Mouse (Mus musculus): ENCODE data around the gene Insig1. TPM values are rescaled to one million over a fixed set of nuclear protein-coding genes. Genes with fewer than 3 reads are reported as not detected.
A peak's percentile ranks its signal among the peaks of the same experiment; 100 is the strongest.

Gene Insig1
- polyA plus RNA-seq, 1 experiment from 2014 or later: 21.8 TPM

DNA sequence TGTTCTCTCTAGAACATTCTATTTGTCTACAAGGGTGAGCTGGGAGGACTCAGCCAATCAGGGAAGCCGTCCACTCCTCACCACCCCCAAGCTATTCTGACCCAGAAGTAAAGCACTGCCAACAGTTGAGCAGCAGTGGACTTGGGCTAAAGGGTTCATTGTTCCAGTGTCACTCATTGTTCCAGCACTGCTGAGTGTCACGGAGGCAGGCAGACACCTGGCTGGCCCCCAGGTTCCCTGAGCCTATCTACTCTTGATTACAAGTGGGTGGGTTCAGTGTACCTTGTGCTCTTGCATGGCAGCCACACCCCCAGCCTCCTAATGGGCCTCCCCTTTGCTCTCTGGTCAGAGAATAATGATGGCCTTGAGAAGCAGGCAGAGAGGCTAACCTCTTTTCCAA, 15.7 kb upstream of the Insig1 start:
- Histone ChIP-seq H3K36me3 (ENCODE audit: control insufficient read depth, insufficient read depth) (no peaks in the 10 kb centered on the region), H3K27ac (ENCODE audit: low read length) (no peak overlapping the region), H3K27me3 (ENCODE audit: control insufficient read depth, insufficient read depth, low read length) (no peaks in the 10 kb centered on the region), H3K9ac (ENCODE audit: low read length) (no peak overlapping the region), H3K4me1 (ENCODE audit: control insufficient read depth, insufficient read depth, low read length) (no peaks in the 10 kb centered on the region; the same call in 1 of the 2 replicates), H3K9me3 (replicated peaks; ENCODE audit: control insufficient read depth, low read length) (no peaks in the 10 kb centered on the region), H3K4me2 (ENCODE audit: low read depth, low read length) (no peak overlapping the region), H3K4me3 (ENCODE audit: low read length) (no peak overlapping the region)
- WGBS: 28% methylated on average over 2 of the region's 2 CpGs
- peak; percentile 49 for ATAC-seq (replicated peaks; ENCODE audit: extremely low read depth, insufficient read depth, low FRiP score)

GRCm38 (mm10) chr5:28056877-28057276, 14.3 kb upstream of the Insig1 start:
- 76% methylated on average over 3 of the region's 3 CpGs for WGBS

DNA sequence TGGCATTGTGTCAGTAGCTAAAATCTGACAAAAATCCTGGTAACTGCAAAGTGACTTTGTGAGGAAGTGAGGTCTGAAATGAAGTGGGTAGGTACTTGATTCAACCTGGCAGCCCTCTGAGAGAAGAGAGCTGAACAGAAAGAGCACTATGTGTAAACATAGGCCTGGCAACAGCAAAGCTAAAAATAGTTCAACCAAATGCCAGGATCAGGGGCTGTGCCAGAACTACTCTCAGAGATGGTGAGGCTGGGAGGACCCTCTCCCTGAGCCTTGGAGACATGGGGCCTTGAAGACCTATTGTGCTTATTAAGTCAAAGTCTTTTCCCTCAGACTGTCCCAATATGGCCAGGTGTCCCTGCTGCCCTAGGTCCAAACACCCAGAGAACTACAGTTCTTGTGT, 10.7 kb upstream of the Insig1 start:
- peak overlapping the region; percentile 75 for H3K27ac ChIP-seq (ENCODE audit: low read length)
- H3K27me3 ChIP-seq (ENCODE audit: control insufficient read depth, insufficient read depth, low read length): no peaks in the 10 kb centered on the region
- no peak overlapping the region for H3K4me3 ChIP-seq (ENCODE audit: low read length)
- ATAC-seq (replicated peaks; ENCODE audit: extremely low read depth, insufficient read depth, low FRiP score): 0 out of 2 replicates have a peak, but pooled peaks have one; percentile 50
- H3K9me3 ChIP-seq (replicated peaks; ENCODE audit: control insufficient read depth, low read length): no peaks in the 10 kb centered on the region
- no peak overlapping the region for H3K9ac ChIP-seq (ENCODE audit: low read length)
- no peaks in the 10 kb centered on the region for H3K36me3 ChIP-seq (ENCODE audit: control insufficient read depth, insufficient read depth)
- peaks cover 18% of the 10 kb centered on the region for H3K4me1 ChIP-seq (ENCODE audit: control insufficient read depth, insufficient read depth, low read length)
- no peak overlapping the region for H3K4me2 ChIP-seq (ENCODE audit: low read depth, low read length)

More at GRCm38 (mm10) chr5:28056877-28057276, 14.3 kb upstream of the Insig1 start:
- Histone ChIP-seq H3K36me3 (ENCODE audit: control insufficient read depth, insufficient read depth) (no peaks in the 10 kb centered on the region), H3K27ac (ENCODE audit: low read length) (no peak overlapping the region), H3K9me3 (replicated peaks; ENCODE audit: control insufficient read depth, low read length) (no peaks in the 10 kb centered on the region), H3K27me3 (ENCODE audit: control insufficient read depth, insufficient read depth, low read length) (no peaks in the 10 kb centered on the region), H3K9ac (ENCODE audit: low read length) (no peak overlapping the region), H3K4me1 (ENCODE audit: control insufficient read depth, insufficient read depth, low read length) (peaks cover 5% of the 10 kb centered on the region; the same call in 1 of the 2 replicates), H3K4me3 (ENCODE audit: low read length) (no peak overlapping the region), H3K4me2 (ENCODE audit: low read depth, low read length) (no peak overlapping the region)
- no peak for ATAC-seq (replicated peaks; ENCODE audit: extremely low read depth, insufficient read depth, low FRiP score)

DNA sequence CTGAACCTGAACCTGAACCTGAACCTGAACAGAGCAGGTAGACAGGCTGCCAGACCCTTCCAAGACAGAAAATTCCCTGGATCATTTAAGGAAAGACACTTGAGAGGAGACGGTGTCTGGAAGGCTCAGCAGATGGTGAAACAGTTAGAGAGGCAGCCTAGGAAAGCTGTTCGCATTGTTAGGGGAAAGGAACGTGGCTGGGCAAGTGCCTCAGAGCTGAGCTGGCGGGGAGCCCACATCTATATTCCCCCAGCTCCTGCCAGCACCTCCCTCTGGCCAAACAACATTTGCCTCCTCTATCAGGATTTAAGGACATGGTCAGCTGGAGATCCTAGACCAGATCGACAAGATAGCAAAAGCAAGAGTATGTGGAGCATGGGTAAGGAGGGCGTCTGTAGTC, 10.2 kb upstream of the Insig1 start:
- H3K4me1 ChIP-seq (ENCODE audit: control insufficient read depth, insufficient read depth, low read length): peaks cover 22% of the 10 kb centered on the region
- H3K27me3 ChIP-seq (ENCODE audit: control insufficient read depth, insufficient read depth, low read length): no peaks in the 10 kb centered on the region
- H3K9ac ChIP-seq (ENCODE audit: low read length): no peak overlapping the region
- H3K4me3 ChIP-seq (ENCODE audit: low read length): no peak overlapping the region
- no peak overlapping the region for H3K4me2 ChIP-seq (ENCODE audit: low read depth, low read length)
- ATAC-seq (replicated peaks; ENCODE audit: extremely low read depth, insufficient read depth, low FRiP score): no peak
- no peaks in the 10 kb centered on the region for H3K36me3 ChIP-seq (ENCODE audit: control insufficient read depth, insufficient read depth)
- no peaks in the 10 kb centered on the region for H3K9me3 ChIP-seq (replicated peaks; ENCODE audit: control insufficient read depth, low read length)
- peak overlapping the region; percentile 75 for H3K27ac ChIP-seq (ENCODE audit: low read length)
- 55% methylated on average over 6 of the region's 6 CpGs for WGBS

GRCm38 (mm10) chr5:28063989-28064624, 7.1 kb upstream of the Insig1 start:
- Histone ChIP-seq H3K4me2 (ENCODE audit: low read depth, low read length) (no peak overlapping the region), H3K27ac (ENCODE audit: low read length) (no peak overlapping the region), H3K9me3 (replicated peaks; ENCODE audit: control insufficient read depth, low read length) (no peaks in the 10 kb centered on the region), H3K4me1 (ENCODE audit: control insufficient read depth, insufficient read depth, low read length) (peaks cover 28% of the 10 kb centered on the region), H3K36me3 (ENCODE audit: control insufficient read depth, insufficient read depth) (no peaks in the 10 kb centered on the region), H3K9ac (ENCODE audit: low read length) (no peak overlapping the region), H3K27me3 (ENCODE audit: control insufficient read depth, insufficient read depth, low read length) (no peaks in the 10 kb centered on the region), H3K4me3 (ENCODE audit: low read length) (no peak overlapping the region)
- WGBS: 58% methylated on average over 3 of the region's 3 CpGs
- ATAC-seq (replicated peaks; ENCODE audit: extremely low read depth, insufficient read depth, low FRiP score): no peak

- 25% methylated on average over 4 of the region's 4 CpGs for WGBS
- no peak for ATAC-seq (replicated peaks; ENCODE audit: extremely low read depth, insufficient read depth, low FRiP score)
- Histone ChIP-seq H3K4me3 (ENCODE audit: low read length) (no peak overlapping the region), H3K27me3 (ENCODE audit: control insufficient read depth, insufficient read depth, low read length) (no peaks in the 10 kb centered on the region), H3K27ac (ENCODE audit: low read length) (no peak overlapping the region), H3K9ac (ENCODE audit: low read length) (no peak overlapping the region), H3K4me2 (ENCODE audit: low read depth, low read length) (no peak overlapping the region), H3K4me1 (ENCODE audit: control insufficient read depth, insufficient read depth, low read length) (peaks cover 35% of the 10 kb centered on the region), H3K9me3 (replicated peaks; ENCODE audit: control insufficient read depth, low read length) (no peaks in the 10 kb centered on the region), H3K36me3 (ENCODE audit: control insufficient read depth, insufficient read depth) (no peaks in the 10 kb centered on the region)
These were observed 5.9 kb upstream of the Insig1 start for GRCm38 (mm10) chr5:28065275-28065674.

- no peaks in the 10 kb centered on the region for H3K9me3 ChIP-seq (replicated peaks; ENCODE audit: control insufficient read depth, low read length)
- no peaks in the 10 kb centered on the region for H3K36me3 ChIP-seq (ENCODE audit: control insufficient read depth, insufficient read depth)
- ATAC-seq (replicated peaks; ENCODE audit: extremely low read depth, insufficient read depth, low FRiP score): no peak
- 0 out of 2 replicates have a peak overlapping the region, but pooled peaks have one; percentile 4 for H3K27ac ChIP-seq (ENCODE audit: low read length)
- 48% methylated on average over 5 of the region's 5 CpGs for WGBS
- no peak overlapping the region for H3K9ac ChIP-seq (ENCODE audit: low read length)
- no peaks in the 10 kb centered on the region for H3K27me3 ChIP-seq (ENCODE audit: control insufficient read depth, insufficient read depth, low read length)
- no peak overlapping the region for H3K4me2 ChIP-seq (ENCODE audit: low read depth, low read length)
- H3K4me3 ChIP-seq (ENCODE audit: low read length): no peak overlapping the region
- H3K4me1 ChIP-seq (ENCODE audit: control insufficient read depth, insufficient read depth, low read length): peaks cover 34% of the 10 kb centered on the region
These were observed 4.9 kb upstream of the Insig1 start for GRCm38 (mm10) chr5:28066311-28066710.

- Histone ChIP-seq H3K4me1 (ENCODE audit: control insufficient read depth, insufficient read depth, low read length) (peaks cover 35% of the 10 kb centered on the region), H3K4me3 (ENCODE audit: low read length) (peak overlapping the region; percentile 67), H3K4me2 (ENCODE audit: low read depth, low read length) (peak overlapping the region; percentile 91), H3K36me3 (ENCODE audit: control insufficient read depth, insufficient read depth) (peaks cover 18% of the 10 kb centered on the region), H3K27me3 (ENCODE audit: control insufficient read depth, insufficient read depth, low read length) (no peaks in the 10 kb centered on the region), H3K27ac (ENCODE audit: low read length) (peak overlapping the region; percentile 93), H3K9ac (ENCODE audit: low read length) (peak overlapping the region; percentile 73), H3K9me3 (replicated peaks; ENCODE audit: control insufficient read depth, low read length) (no peaks in the 10 kb centered on the region)
- 26% methylated on average over 9 of the region's 9 CpGs for WGBS
- ATAC-seq (replicated peaks; ENCODE audit: extremely low read depth, insufficient read depth, low FRiP score): no peak
These were observed 875 bp upstream of the Insig1 start for GRCm38 (mm10) chr5:28070149-28070827.

DNA sequence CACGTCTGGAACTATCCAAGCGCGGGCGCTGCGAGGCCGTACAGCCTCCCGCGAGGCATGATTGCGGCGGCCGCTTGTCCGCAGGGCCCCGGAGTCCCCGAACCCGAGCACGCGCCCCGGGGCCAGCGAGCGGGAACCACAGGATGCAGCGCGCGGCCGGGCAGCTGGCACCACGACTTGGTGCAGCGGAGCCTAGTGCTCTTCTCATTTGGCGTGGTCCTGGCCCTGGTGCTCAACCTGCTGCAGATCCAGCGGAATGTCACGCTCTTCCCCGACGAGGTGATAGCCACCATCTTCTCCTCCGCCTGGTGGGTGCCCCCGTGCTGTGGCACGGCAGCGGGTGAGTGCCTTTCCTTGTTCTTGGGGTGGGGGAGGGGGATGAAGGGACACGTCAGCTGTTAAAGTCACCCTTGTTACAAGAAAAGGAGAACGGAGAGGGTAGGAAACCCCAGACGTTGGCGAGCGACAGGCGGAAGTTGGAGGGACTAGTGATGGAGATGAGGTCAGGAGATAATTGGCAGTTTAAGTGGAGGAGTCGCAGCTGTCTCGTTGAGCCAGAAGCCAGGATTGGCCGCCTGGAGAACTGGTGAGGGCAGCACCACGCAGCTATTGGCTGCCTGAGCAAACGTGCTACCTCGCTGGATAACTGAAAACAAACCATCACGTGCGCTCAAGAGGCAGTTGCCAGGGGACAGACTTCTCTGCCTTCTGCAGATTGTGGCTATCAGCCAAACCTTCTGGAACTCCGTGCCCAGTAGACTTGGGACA, 477 bp downstream of the Insig1 start:
- peak overlapping the region; percentile 91 for H3K4me2 ChIP-seq (ENCODE audit: low read depth, low read length)
- peak overlapping the region; percentile 88 for H3K27ac ChIP-seq (ENCODE audit: low read length)
- no peaks in the 10 kb centered on the region for H3K9me3 ChIP-seq (replicated peaks; ENCODE audit: control insufficient read depth, low read length)
- peak overlapping the region; percentile 67 for H3K4me3 ChIP-seq (ENCODE audit: low read length)
- no peaks in the 10 kb centered on the region for H3K27me3 ChIP-seq (ENCODE audit: control insufficient read depth, insufficient read depth, low read length)
- peaks cover 22% of the 10 kb centered on the region for H3K4me1 ChIP-seq (ENCODE audit: control insufficient read depth, insufficient read depth, low read length)
- H3K9ac ChIP-seq (ENCODE audit: low read length): peak overlapping the region; percentile 79
- peaks cover 32% of the 10 kb centered on the region for H3K36me3 ChIP-seq (ENCODE audit: control insufficient read depth, insufficient read depth)
- under 1% methylated on average over 50 of the region's 50 CpGs for WGBS
- peak; percentile 52 for ATAC-seq (replicated peaks; ENCODE audit: extremely low read depth, insufficient read depth, low FRiP score)
